Mouse (Mus musculus) bone marrow macrophage, adult 2 months (primary cell): ENCODE data around the gene Gm21897.

Experiments used
- CTCF ChIP-seq: IDR thresholded peaks from 2 replicates; pipeline ENCODE4 v1.5.1; 2012; ENCODE audit warnings: low read depth, mild to moderate bottlenecking, low read length, moderate library complexity
- POLR2A ChIP-seq: IDR thresholded peaks from 2 replicates; pipeline ENCODE4 v1.6.1; 2012; ENCODE audit warnings: mild to moderate bottlenecking, low read depth, low read length, borderline replicate concordance

DNA sequence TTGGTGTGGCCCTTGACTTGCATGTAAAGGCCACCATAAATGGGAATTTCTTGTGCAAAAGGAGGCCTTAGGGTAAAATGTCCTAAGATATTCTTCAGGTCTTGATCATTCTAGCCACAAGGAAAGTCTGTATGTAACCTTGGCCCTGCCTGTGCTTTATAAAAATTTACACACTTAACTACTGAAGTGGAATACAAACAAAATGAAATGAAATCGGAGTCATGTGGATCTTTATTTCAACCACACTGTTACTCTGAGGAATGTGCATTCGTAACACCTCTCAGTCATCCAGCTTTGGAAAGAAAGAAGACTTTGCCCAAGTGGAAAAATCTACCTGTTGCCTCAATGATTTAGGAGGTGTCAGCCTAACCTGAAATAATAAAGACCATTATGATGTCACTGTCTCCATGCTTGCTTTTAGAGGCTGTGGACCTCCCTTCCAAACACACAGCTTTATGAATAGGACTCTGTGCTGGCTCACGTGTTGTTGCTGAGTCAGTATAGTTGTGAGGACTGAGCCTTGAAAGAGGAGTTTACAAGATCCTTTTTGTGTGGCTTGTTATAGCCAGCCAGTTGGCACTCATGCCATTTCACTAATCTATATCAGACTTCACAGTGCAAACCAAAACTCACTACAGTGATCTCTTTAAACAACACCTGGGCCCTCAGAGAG, 42.0 kb downstream of the Gm21897 start:
- TF ChIP-seq POLR2A = no peak
- TF ChIP-seq CTCF = no peak
